Mouse (Mus musculus) cortical plate, adult 2 months (tissue): ENCODE measurements at regions not wholly inside any gene's neighbourhood (a gene's known extent, or its start where the extent isn't known, plus 50 kb on each side); places are given as distances from the start of the nearest gene placed in this dataset.

Source experiments
- CTCF ChIP-seq: fragments of 200-500 bp; IDR thresholded peaks from 2 replicates; pipeline ENCODE4 v1.5.1; 2011; ENCODE audit warnings: mild to moderate bottlenecking, control low read depth, low read length; ENCODE audit not compliant: insufficient read depth; ENCODE audit errors: extremely low read depth
- POLR2A ChIP-seq: fragments of 200-500 bp; IDR thresholded peaks from 2 replicates; pipeline ENCODE4 v1.6.1; 2011; ENCODE audit warnings: mild to moderate bottlenecking, low read length, control low read depth; ENCODE audit not compliant: insufficient read depth; ENCODE audit errors: extremely low read depth

- TF ChIP-seq CTCF (no peak), POLR2A (no peak)
These were observed 168.3 kb downstream of the Gm45692 start for GRCm38 (mm10) chr8:26287665-26288064.
